Mouse (Mus musculus): ENCODE results near the gene Gpx6. TPM values are rescaled to one million over a fixed set of nuclear protein-coding genes. Genes with fewer than 3 reads are reported as not detected.

Gpx6 gene
- polyA plus RNA-seq (2015; fragmentation: Nextera tagmentation; extraction: Ambion mirVana) = not detected in 2 replicates

GRCm38 (mm10) chr13:21311926-21312325 lies at the start of gene Gpx6:
Gene Gpx6 (plus strand): TSS chr13:21312125.
- Histone ChIP-seq H3K27ac (replicated peaks) (no peak within 1 kb of the TSS), H3K9ac (no peak within 1 kb of the TSS), H3K9me3 (no peaks in the 10 kb centered on the region), H3K36me3 (no peaks in the 10 kb centered on the region), H3K27me3 (replicated peaks) (no peaks in the 10 kb centered on the region; the same call in 1 of the 2 replicates), H3K4me1 (no peaks in the 10 kb centered on the region), H3K4me2 (no peak within 1 kb of the TSS), H3K4me3 (no peak within 1 kb of the TSS)
- 18% methylated on average over 3 of the region's 3 CpGs for WGBS
- no peak for ATAC-seq (ENCODE audit: extremely low read depth, insufficient number of reproducible peaks, low FRiP score, low TSS enrichment)

GRCm38 (mm10) chr13:21262787-21263461 lies 49.0 kb upstream of the Gpx6 start:
- Histone ChIP-seq H3K9me3 (no peaks in the 10 kb centered on the region), H3K9ac (no peak overlapping the region), H3K36me3 (no peaks in the 10 kb centered on the region), H3K4me2 (peak overlapping the region; percentile 67; the same call in 1 of the 2 replicates), H3K27me3 (replicated peaks) (peaks cover 43% of the 10 kb centered on the region), H3K4me1 (peaks cover 20% of the 10 kb centered on the region), H3K27ac (replicated peaks) (no peak overlapping the region), H3K4me3 (no peak overlapping the region)
- ATAC-seq (ENCODE audit: extremely low read depth, insufficient number of reproducible peaks, low FRiP score, low TSS enrichment) = no peak
- 55% methylated on average over 4 of the region's 4 CpGs for WGBS

GRCm38 (mm10) chr13:21263910-21264309 lies 48.0 kb upstream of the Gpx6 start:
- H3K27me3 ChIP-seq (replicated peaks) = peaks cover 34% of the 10 kb centered on the region
- WGBS = 4% methylated on average over 11 of the region's 11 CpGs
- peak overlapping the region; percentile 58 for H3K4me3 ChIP-seq
- H3K9ac ChIP-seq = peak overlapping the region; percentile 72
- H3K4me2 ChIP-seq = peak overlapping the region; percentile 67
- no peak for ATAC-seq (ENCODE audit: extremely low read depth, insufficient number of reproducible peaks, low FRiP score, low TSS enrichment)
- no peaks in the 10 kb centered on the region for H3K36me3 ChIP-seq
- H3K27ac ChIP-seq (replicated peaks) = no peak overlapping the region
- H3K4me1 ChIP-seq = peaks cover 17% of the 10 kb centered on the region
- H3K9me3 ChIP-seq = no peaks in the 10 kb centered on the region

GRCm38 (mm10) chr13:21264366-21264765 lies 47.6 kb upstream of the Gpx6 start:
- under 1% methylated on average over 11 of the region's 11 CpGs for WGBS
- peaks cover 16% of the 10 kb centered on the region for H3K4me1 ChIP-seq
- no peaks in the 10 kb centered on the region for H3K36me3 ChIP-seq
- no peak overlapping the region for H3K27ac ChIP-seq (replicated peaks)
- ATAC-seq (ENCODE audit: extremely low read depth, insufficient number of reproducible peaks, low FRiP score, low TSS enrichment) = no peak
- H3K4me2 ChIP-seq = peak overlapping the region; percentile 67
- H3K27me3 ChIP-seq (replicated peaks) = peaks cover 32% of the 10 kb centered on the region
- H3K9ac ChIP-seq = peak overlapping the region; percentile 72
- no peaks in the 10 kb centered on the region for H3K9me3 ChIP-seq
- H3K4me3 ChIP-seq = peak overlapping the region; percentile 58

- no peak for ATAC-seq (ENCODE audit: extremely low read depth, insufficient number of reproducible peaks, low FRiP score, low TSS enrichment)
- no peak overlapping the region for H3K4me2 ChIP-seq
- H3K4me1 ChIP-seq = peaks cover 8% of the 10 kb centered on the region; the same call in 1 of the 2 replicates
- H3K27me3 ChIP-seq (replicated peaks) = peaks cover 27% of the 10 kb centered on the region
- H3K36me3 ChIP-seq = no peaks in the 10 kb centered on the region
- 56% methylated on average over 2 of the region's 2 CpGs for WGBS
- no peaks in the 10 kb centered on the region for H3K9me3 ChIP-seq
- H3K4me3 ChIP-seq = no peak overlapping the region
- no peak overlapping the region for H3K9ac ChIP-seq
- H3K27ac ChIP-seq (replicated peaks) = no peak overlapping the region
These were observed 46.2 kb upstream of the Gpx6 start for GRCm38 (mm10) chr13:21265736-21266135.

GRCm38 (mm10) chr13:21267541-21267940 lies 44.4 kb upstream of the Gpx6 start:
- 19% methylated on average over 4 of the region's 4 CpGs for WGBS
- H3K36me3 ChIP-seq = no peaks in the 10 kb centered on the region
- H3K9ac ChIP-seq = no peak overlapping the region
- peaks cover 8% of the 10 kb centered on the region; the same call in 1 of the 2 replicates for H3K4me1 ChIP-seq
- no peak for ATAC-seq (ENCODE audit: extremely low read depth, insufficient number of reproducible peaks, low FRiP score, low TSS enrichment)
- H3K4me3 ChIP-seq = peak overlapping the region; percentile 23
- no peaks in the 10 kb centered on the region for H3K9me3 ChIP-seq
- H3K4me2 ChIP-seq = peak overlapping the region; percentile 49
- peaks cover 9% of the 10 kb centered on the region for H3K27me3 ChIP-seq (replicated peaks)
- no peak overlapping the region for H3K27ac ChIP-seq (replicated peaks)

GRCm38 (mm10) chr13:21268262-21268661 lies 43.7 kb upstream of the Gpx6 start:
- no peak for ATAC-seq (ENCODE audit: extremely low read depth, insufficient number of reproducible peaks, low FRiP score, low TSS enrichment)
- Histone ChIP-seq H3K27me3 (replicated peaks) (peaks cover 7% of the 10 kb centered on the region), H3K4me3 (peak overlapping the region; percentile 23), H3K9ac (no peak overlapping the region), H3K36me3 (no peaks in the 10 kb centered on the region), H3K4me2 (peak overlapping the region; percentile 49), H3K4me1 (peaks cover 8% of the 10 kb centered on the region; the same call in 1 of the 2 replicates), H3K27ac (replicated peaks) (no peak overlapping the region), H3K9me3 (no peaks in the 10 kb centered on the region)
- WGBS = 2% methylated on average over 1 of the region's 1 CpGs

GRCm38 (mm10) chr13:21275021-21275814 lies 36.7 kb upstream of the Gpx6 start:
- peak; percentile 33; the same call in 1 of the 2 replicates for ATAC-seq (ENCODE audit: extremely low read depth, insufficient number of reproducible peaks, low FRiP score, low TSS enrichment)
- Histone ChIP-seq H3K9me3 (no peaks in the 10 kb centered on the region), H3K9ac (peak overlapping the region; percentile 77), H3K36me3 (no peaks in the 10 kb centered on the region), H3K27ac (replicated peaks) (no peak overlapping the region), H3K4me2 (peak overlapping the region; percentile 73), H3K4me1 (peaks cover 15% of the 10 kb centered on the region), H3K4me3 (peak overlapping the region; percentile 72), H3K27me3 (replicated peaks) (peaks cover 13% of the 10 kb centered on the region; the same call in 1 of the 2 replicates)
- WGBS = under 1% methylated on average over 29 of the region's 29 CpGs

- H3K4me1 ChIP-seq = peaks cover 15% of the 10 kb centered on the region
- WGBS = under 1% methylated on average over 25 of the region's 25 CpGs
- H3K27me3 ChIP-seq (replicated peaks) = peaks cover 13% of the 10 kb centered on the region; the same call in 1 of the 2 replicates
- peak overlapping the region; percentile 77 for H3K9ac ChIP-seq
- no peak for ATAC-seq (ENCODE audit: extremely low read depth, insufficient number of reproducible peaks, low FRiP score, low TSS enrichment)
- H3K36me3 ChIP-seq = no peaks in the 10 kb centered on the region
- H3K27ac ChIP-seq (replicated peaks) = no peak overlapping the region
- no peaks in the 10 kb centered on the region for H3K9me3 ChIP-seq
- H3K4me2 ChIP-seq = peak overlapping the region; percentile 73
- peak overlapping the region; percentile 72 for H3K4me3 ChIP-seq
These were observed 35.9 kb upstream of the Gpx6 start for GRCm38 (mm10) chr13:21275815-21276550.

GRCm38 (mm10) chr13:21276551-21276950 lies 35.4 kb upstream of the Gpx6 start:
- no peak overlapping the region for H3K27ac ChIP-seq (replicated peaks)
- WGBS = 1% methylated on average over 9 of the region's 9 CpGs
- no peak for ATAC-seq (ENCODE audit: extremely low read depth, insufficient number of reproducible peaks, low FRiP score, low TSS enrichment)

GRCm38 (mm10) chr13:21279076-21279475 lies 32.8 kb upstream of the Gpx6 start:
- WGBS = 3% methylated on average over 8 of the region's 8 CpGs
- no peaks in the 10 kb centered on the region for H3K36me3 ChIP-seq
- H3K27ac ChIP-seq (replicated peaks) = no peak overlapping the region
- H3K4me1 ChIP-seq = peaks cover 15% of the 10 kb centered on the region
- peak overlapping the region; percentile 74 for H3K4me2 ChIP-seq
- no peak for ATAC-seq (ENCODE audit: extremely low read depth, insufficient number of reproducible peaks, low FRiP score, low TSS enrichment)
- 0 out of 2 replicates have a peak, but pooled peaks cover 4% of the 10 kb centered on the region for H3K27me3 ChIP-seq (replicated peaks)
- H3K9ac ChIP-seq = peak overlapping the region; percentile 68
- peak overlapping the region; percentile 57 for H3K4me3 ChIP-seq
- H3K9me3 ChIP-seq = no peaks in the 10 kb centered on the region

More at GRCm38 (mm10) chr13:21276551-21276950, 35.4 kb upstream of the Gpx6 start:
- no peaks in the 10 kb centered on the region for H3K9me3 ChIP-seq
- peak overlapping the region; percentile 73 for H3K4me2 ChIP-seq
- H3K9ac ChIP-seq = peak overlapping the region; percentile 77
- peaks cover 15% of the 10 kb centered on the region for H3K4me1 ChIP-seq
- peak overlapping the region; percentile 72 for H3K4me3 ChIP-seq
- H3K36me3 ChIP-seq = no peaks in the 10 kb centered on the region
- peaks cover 13% of the 10 kb centered on the region; the same call in 1 of the 2 replicates for H3K27me3 ChIP-seq (replicated peaks)
